ENCODE assay signal across 13 mouse cellular contexts in genomic region chr7:16908859-16909258, GRCm38 (mm10). TPM values are rescaled to one million over a fixed set of nuclear protein-coding genes. Genes with fewer than 3 reads are reported as not detected.
DNase-seq lines count a peak whose midpoint lies in the region; ATAC-seq and TF ChIP-seq lines count a peak whose summit lies in the region.
"Had no signal": no experiment of that assay in that cellular context is flagged by ENCODE, and none has a peak within 500 bp of the region (broad histone marks: within the 10 kb centered on the region; RNA-seq: fewer than 3 reads in every experiment).

No protein-coding gene starts in this region.

- H3K9ac ChIP-seq in heart, postnatal 0 days (replicated peaks; ENCODE audit: low read depth, low read length), result no peak overlapping the region
- H3K9ac ChIP-seq in liver, embryonic 12.5 days, result no peak overlapping the region
- H3K9ac ChIP-seq: embryonic facial prominence, embryonic 15.5 days had no signal

- H3K27ac ChIP-seq in heart, postnatal 0 days (ENCODE audit: low read depth), result no peak overlapping the region
- no peak overlapping the region for H3K27ac ChIP-seq in brown adipose tissue, adult 24 weeks (replicated peaks; ENCODE audit: low read depth, low read length)
- no peak overlapping the region for H3K27ac ChIP-seq in liver, embryonic 12.5 days
- H3K27ac ChIP-seq: embryonic facial prominence, embryonic 15.5 days; left cerebral cortex, adult 2 months had no signal

- H3K4me3 ChIP-seq in heart, postnatal 0 days (ENCODE audit: low read depth, low read length), result no peak overlapping the region
- peak overlapping the region; percentile 94 for H3K4me3 ChIP-seq in megakaryocyte, embryonic 14.5 days (replicated peaks)
- peak overlapping the region; percentile 23 for H3K4me3 ChIP-seq in brown adipose tissue, adult 24 weeks (ENCODE audit: insufficient read depth, low read depth, low read length)
- no peak overlapping the region for H3K4me3 ChIP-seq in liver, embryonic 12.5 days
- H3K4me3 ChIP-seq: embryonic facial prominence, embryonic 15.5 days; left cerebral cortex, adult 2 months had no signal

- no peak for TF ChIP-seq EP300 in heart, postnatal 0 days (IDR thresholded peaks at IDR 0.05; ENCODE audit: low read depth)

- ATAC-seq in heart, postnatal 0 days (ENCODE audit: insufficient read depth, low read depth), result no peak
- no peak for ATAC-seq in megakaryocyte, adult 5-6 weeks (ENCODE audit: poor library complexity, severe bottlenecking)
- ATAC-seq in liver, embryonic 12.5 days, result no peak
- ATAC-seq in erythroblast, adult 5-6 weeks (replicated peaks; ENCODE audit: low FRiP score, poor library complexity, severe bottlenecking), result no peak

- peaks cover 15% of the 10 kb centered on the region for H3K4me1 ChIP-seq in heart, postnatal 0 days (ENCODE audit: control insufficient read depth, insufficient read depth)
- H3K4me1 ChIP-seq in megakaryocyte, embryonic 14.5 days, result peaks cover 100% of the 10 kb centered on the region
- H3K4me1 ChIP-seq in brown adipose tissue, adult 24 weeks (ENCODE audit: control insufficient read depth, insufficient read depth, insufficient read length, low read length), result peaks cover 3% of the 10 kb centered on the region; the same call in 1 of the 2 replicates
- H3K4me1 ChIP-seq in liver, embryonic 12.5 days, result peaks cover 54% of the 10 kb centered on the region

- 40% methylated on average over 11 of the region's 11 CpGs for WGBS in heart, postnatal 0 days
- 47% methylated on average over 11 of the region's 11 CpGs for WGBS in liver, embryonic 12.5 days (ENCODE audit: insufficient replicate concordance)

- no peak for DNase-seq in heart, postnatal 0 days (ENCODE audit: low spot score)
- no peak for DNase-seq in heart, adult 9 months (ENCODE audit: low spot score in 2 of 2)
- DNase-seq in c-Kit-positive CD71-positive TER-119-positive erythroid progenitor cells, embryonic 14.5 days (ENCODE audit: low spot score), result no peak
- DNase-seq: cerebellum, postnatal 36 days; kidney, postnatal 4 days had no signal

- no peaks in the 10 kb centered on the region for H3K36me3 ChIP-seq in heart, postnatal 0 days (replicated peaks; ENCODE audit: control insufficient read depth, insufficient read depth, low read length)
- H3K36me3 ChIP-seq in megakaryocyte, embryonic 14.5 days (replicated peaks; ENCODE audit: low read length), result peaks cover 71% of the 10 kb centered on the region
- no peaks in the 10 kb centered on the region for H3K36me3 ChIP-seq in liver, embryonic 12.5 days
- H3K36me3 ChIP-seq: embryonic facial prominence, embryonic 15.5 days had no signal

- H3K9me3 ChIP-seq in heart, postnatal 0 days (replicated peaks; ENCODE audit: control insufficient read depth, low read length), result no peaks in the 10 kb centered on the region
- no peaks in the 10 kb centered on the region for H3K9me3 ChIP-seq in megakaryocyte, embryonic 14.5 days
- no peaks in the 10 kb centered on the region for H3K9me3 ChIP-seq in liver, embryonic 12.5 days (replicated peaks)
- H3K9me3 ChIP-seq: embryonic facial prominence, embryonic 15.5 days had no signal

- H3K4me2 ChIP-seq in heart, postnatal 0 days (ENCODE audit: low read depth, low read length), result 0 out of 2 replicates have a peak overlapping the region, but pooled peaks have one; percentile 45
- H3K4me2 ChIP-seq in liver, embryonic 12.5 days, result peak overlapping the region; percentile 19

- TF ChIP-seq CTCF in heart, postnatal 0 days (IDR thresholded peaks at IDR 0.05; ENCODE audit: low read depth), result no peak

- peaks cover 15% of the 10 kb centered on the region for H3K27me3 ChIP-seq in heart, postnatal 0 days (ENCODE audit: control insufficient read depth, insufficient read depth, low read length)
- no peaks in the 10 kb centered on the region for H3K27me3 ChIP-seq in megakaryocyte, embryonic 14.5 days (replicated peaks)
- peaks cover 31% of the 10 kb centered on the region for H3K27me3 ChIP-seq in liver, embryonic 12.5 days (replicated peaks)
- H3K27me3 ChIP-seq: embryonic facial prominence, embryonic 15.5 days had no signal

RNA-seq across cellular contexts. Expression of gene Ptgir, which starts 2.6 kb away (rescaled TPM):
- 0.58 and 2.3 TPM in 2 replicates for total RNA-seq in heart, postnatal 0 days (2014; rRNA removed; ENCODE audit: low replicate concordance)
- 1.1 and 1.2 TPM in 2 replicates for polyA plus RNA-seq in heart, postnatal 0 days (2015; fragmentation: Nextera tagmentation; extraction: Ambion mirVana)
- 56.9 and 66.7 TPM in 2 replicates for polyA plus RNA-seq in megakaryocyte, embryonic 14.5 days (2012; ENCODE audit: insufficient read depth, low replicate concordance)
- total RNA-seq in megakaryocyte, adult 5-6 weeks (2015), result 16.0 and 18.1 TPM in 2 replicates
- 14.5 and 16.6 TPM in 2 replicates for total RNA-seq in megakaryocyte, adult 5-6 weeks (2017)
- 1.9 and 2.8 TPM in 2 replicates for polyA plus RNA-seq in brown adipose tissue, adult 24 weeks (2012; ENCODE audit: insufficient read depth, insufficient read length, missing spikeins)
- 0.86 and 1.5 TPM in 2 replicates for polyA plus RNA-seq in liver, embryonic 12.5 days (2016; fragmentation: Nextera tagmentation; extraction: Ambion mirVana)
- 1.3 and 6.7 TPM in 2 replicates for total RNA-seq in erythroblast, adult 5-6 weeks (2015; ENCODE audit: low replicate concordance)
- total RNA-seq in erythroblast, adult 5-6 weeks (2017; ENCODE audit: low replicate concordance), result 1.5 and 1.8 TPM in 2 replicates

RNA-seq across cellular contexts. Expression of gene Calm3, which starts 15.1 kb away (rescaled TPM):
- total RNA-seq in heart, postnatal 0 days (2014; rRNA removed; ENCODE audit: low replicate concordance), result 342 and 417 TPM in 2 replicates
- polyA plus RNA-seq in heart, postnatal 0 days (2015; fragmentation: Nextera tagmentation; extraction: Ambion mirVana), result 101 and 107 TPM in 2 replicates
- polyA plus RNA-seq in megakaryocyte, embryonic 14.5 days (2012; ENCODE audit: insufficient read depth, low replicate concordance), result 823 and 866 TPM in 2 replicates
- total RNA-seq in megakaryocyte, adult 5-6 weeks (2015), result 113 and 140 TPM in 2 replicates
- 322 and 392 TPM in 2 replicates for total RNA-seq in megakaryocyte, adult 5-6 weeks (2017)
- polyA plus RNA-seq in brown adipose tissue, adult 24 weeks (2012; ENCODE audit: insufficient read depth, insufficient read length, missing spikeins), result 210 and 222 TPM in 2 replicates
- 91.2 and 94.4 TPM in 2 replicates for polyA plus RNA-seq in liver, embryonic 12.5 days (2016; fragmentation: Nextera tagmentation; extraction: Ambion mirVana)
- 41.1 and 44.1 TPM in 2 replicates for total RNA-seq in erythroblast, adult 5-6 weeks (2015; ENCODE audit: low replicate concordance)
- total RNA-seq in erythroblast, adult 5-6 weeks (2017; ENCODE audit: low replicate concordance), result 157 and 162 TPM in 2 replicates

RNA-seq across cellular contexts. Expression of gene Gng8, which starts 17.3 kb away (rescaled TPM):
- total RNA-seq in heart, postnatal 0 days (2014; rRNA removed; ENCODE audit: low replicate concordance), result 0.27 and 4.0 TPM in 2 replicates
- polyA plus RNA-seq in heart, postnatal 0 days (2015; fragmentation: Nextera tagmentation; extraction: Ambion mirVana), result 1.7 and 2.5 TPM in 2 replicates
- polyA plus RNA-seq in megakaryocyte, embryonic 14.5 days (2012; ENCODE audit: insufficient read depth, low replicate concordance), result not detected in 2 replicates
- total RNA-seq in megakaryocyte, adult 5-6 weeks (2015), result not detected in 2 replicates
- total RNA-seq in megakaryocyte, adult 5-6 weeks (2017), result 0.48 TPM in 1 of 2 replicates, not detected in the other
- not detected in 2 replicates for polyA plus RNA-seq in brown adipose tissue, adult 24 weeks (2012; ENCODE audit: insufficient read depth, insufficient read length, missing spikeins)
- 0.80 and 1.7 TPM in 2 replicates for polyA plus RNA-seq in liver, embryonic 12.5 days (2016; fragmentation: Nextera tagmentation; extraction: Ambion mirVana)
- total RNA-seq in erythroblast, adult 5-6 weeks (2015; ENCODE audit: low replicate concordance), result not detected in 2 replicates
- total RNA-seq in erythroblast, adult 5-6 weeks (2017; ENCODE audit: low replicate concordance), result not detected in 2 replicates
- total RNA-seq: liver, adult 2 months had no signal

RNA-seq across cellular contexts. Expression of gene Dact3, which starts 33.7 kb away (rescaled TPM):
- 63.9 and 69.6 TPM in 2 replicates for total RNA-seq in heart, postnatal 0 days (2014; rRNA removed; ENCODE audit: low replicate concordance)
- 3.8 TPM in 2 replicates for polyA plus RNA-seq in heart, postnatal 0 days (2015; fragmentation: Nextera tagmentation; extraction: Ambion mirVana)
- polyA plus RNA-seq in megakaryocyte, embryonic 14.5 days (2012; ENCODE audit: insufficient read depth, low replicate concordance), result 3.3 and 10.9 TPM in 2 replicates
- total RNA-seq in megakaryocyte, adult 5-6 weeks (2015), result 0.09 and 0.23 TPM in 2 replicates
- 0.15 and 0.16 TPM in 2 replicates for total RNA-seq in megakaryocyte, adult 5-6 weeks (2017)
- polyA plus RNA-seq in brown adipose tissue, adult 24 weeks (2012; ENCODE audit: insufficient read depth, insufficient read length, missing spikeins), result 0.79 and 2.1 TPM in 2 replicates
- polyA plus RNA-seq in liver, embryonic 12.5 days (2016; fragmentation: Nextera tagmentation; extraction: Ambion mirVana), result 1.5 TPM in 2 replicates
- not detected in 2 replicates for total RNA-seq in erythroblast, adult 5-6 weeks (2015; ENCODE audit: low replicate concordance)
- total RNA-seq in erythroblast, adult 5-6 weeks (2017; ENCODE audit: low replicate concordance), result not detected in 2 replicates

RNA-seq across cellular contexts. Expression of gene Pnmal2, which starts 35.6 kb away (rescaled TPM):
- 2.9 and 4.0 TPM in 2 replicates for total RNA-seq in heart, postnatal 0 days (2014; rRNA removed; ENCODE audit: low replicate concordance)
- polyA plus RNA-seq in heart, postnatal 0 days (2015; fragmentation: Nextera tagmentation; extraction: Ambion mirVana), result 3.0 and 3.4 TPM in 2 replicates
- not detected in 2 replicates for polyA plus RNA-seq in megakaryocyte, embryonic 14.5 days (2012; ENCODE audit: insufficient read depth, low replicate concordance)
- total RNA-seq in megakaryocyte, adult 5-6 weeks (2015), result not detected in 2 replicates
- not detected in 2 replicates for total RNA-seq in megakaryocyte, adult 5-6 weeks (2017)
- not detected in 2 replicates for polyA plus RNA-seq in brown adipose tissue, adult 24 weeks (2012; ENCODE audit: insufficient read depth, insufficient read length, missing spikeins)
- 0.41 and 0.75 TPM in 2 replicates for polyA plus RNA-seq in liver, embryonic 12.5 days (2016; fragmentation: Nextera tagmentation; extraction: Ambion mirVana)
- total RNA-seq in erythroblast, adult 5-6 weeks (2015; ENCODE audit: low replicate concordance), result not detected in 2 replicates
- not detected in 2 replicates for total RNA-seq in erythroblast, adult 5-6 weeks (2017; ENCODE audit: low replicate concordance)

Comparison
In these comparisons a context has a peak if more than half of its experiments do, and no peak if none do; other contexts are left out.
1. H3K4me3 ChIP-seq: peak in megakaryocyte, embryonic 14.5 days (single experiment) and brown adipose tissue, adult 24 weeks (single experiment); none in heart, postnatal 0 days (single experiment) and liver, embryonic 12.5 days (single experiment).
2. RNA of gene Ptgir, which starts 2.6 kb away (polyA plus RNA-seq): 56.9 to 66.7 TPM in megakaryocyte, embryonic 14.5 days; 1.9 to 2.8 TPM in brown adipose tissue, adult 24 weeks, 0.86 to 1.5 TPM in liver, embryonic 12.5 days and 1.1 to 1.2 TPM in heart, postnatal 0 days; every median in the first group is over 10 times any median in the second.